Mouse (Mus musculus): Measurements from ENCODE around the gene Avil. TPM values are rescaled to one million over a fixed set of nuclear protein-coding genes. Genes with fewer than 3 reads are reported as not detected.
A peak's percentile ranks its signal among the peaks of the same experiment; 100 is the strongest.

The Avil gene
- polyA plus RNA-seq, 1 experiment from 2014 or later = 0.13 TPM

GRCm38 (mm10) chr10:126972988-126973387, 27.5 kb upstream of the Avil start:
- Histone ChIP-seq H3K9me3 (ENCODE audit: low read length) (no peaks in the 10 kb centered on the region), H3K27ac (ENCODE audit: low read length) (no peak overlapping the region), H3K27me3 (replicated peaks; ENCODE audit: insufficient read depth, low read length) (no peaks in the 10 kb centered on the region), H3K36me3 (ENCODE audit: insufficient read depth, low read length) (no peaks in the 10 kb centered on the region), H3K9ac (replicated peaks; ENCODE audit: low read depth) (no peak overlapping the region), H3K4me3 (ENCODE audit: low read depth, low read length) (no peak overlapping the region), H3K4me1 (ENCODE audit: insufficient read depth, low read depth, low read length) (peaks cover 10% of the 10 kb centered on the region; the same call in 1 of the 2 replicates), H3K4me2 (replicated peaks; ENCODE audit: low read depth, low read length) (no peak overlapping the region)
- WGBS = 40% methylated on average over 7 of the region's 7 CpGs
- DNase-seq (ENCODE audit: low spot score) (no peak), ATAC-seq (no peak)
- TF ChIP-seq CTCF (IDR thresholded peaks at IDR 0.05) (no peak), EP300 (IDR thresholded peaks at IDR 0.05) (no peak)

- H3K36me3 ChIP-seq (ENCODE audit: insufficient read depth, low read length) = no peaks in the 10 kb centered on the region
- ATAC-seq (no peak), DNase-seq (ENCODE audit: low spot score) (no peak)
- H3K9me3 ChIP-seq (ENCODE audit: low read length) = no peaks in the 10 kb centered on the region
- H3K9ac ChIP-seq (replicated peaks; ENCODE audit: low read depth) = no peak overlapping the region
- H3K4me2 ChIP-seq (replicated peaks; ENCODE audit: low read depth, low read length) = no peak overlapping the region
- WGBS = 72% methylated on average over 6 of the region's 6 CpGs
- no peak overlapping the region for H3K4me3 ChIP-seq (ENCODE audit: low read depth, low read length)
- no peak for TF ChIP-seq EP300 (IDR thresholded peaks at IDR 0.05)
- no peak for TF ChIP-seq CTCF (IDR thresholded peaks at IDR 0.05)
- H3K27me3 ChIP-seq (replicated peaks; ENCODE audit: insufficient read depth, low read length) = no peaks in the 10 kb centered on the region
- H3K27ac ChIP-seq (ENCODE audit: low read length) = no peak overlapping the region
- H3K4me1 ChIP-seq (ENCODE audit: insufficient read depth, low read depth, low read length) = peaks cover 10% of the 10 kb centered on the region; the same call in 1 of the 2 replicates
Measured at GRCm38 (mm10) chr10:126975706-126976105, 24.8 kb upstream of the Avil start.

- Histone ChIP-seq H3K4me3 (ENCODE audit: low read depth, low read length) (no peak overlapping the region), H3K4me2 (replicated peaks; ENCODE audit: low read depth, low read length) (no peak overlapping the region), H3K9me3 (ENCODE audit: low read length) (no peaks in the 10 kb centered on the region), H3K4me1 (ENCODE audit: insufficient read depth, low read depth, low read length) (peaks cover 11% of the 10 kb centered on the region; the same call in 1 of the 2 replicates), H3K27me3 (replicated peaks; ENCODE audit: insufficient read depth, low read length) (no peaks in the 10 kb centered on the region), H3K27ac (ENCODE audit: low read length) (no peak overlapping the region), H3K9ac (replicated peaks; ENCODE audit: low read depth) (no peak overlapping the region), H3K36me3 (ENCODE audit: insufficient read depth, low read length) (no peaks in the 10 kb centered on the region)
- ATAC-seq (no peak), DNase-seq (ENCODE audit: low spot score) (no peak)
- TF ChIP-seq CTCF (IDR thresholded peaks at IDR 0.05) (no peak), EP300 (IDR thresholded peaks at IDR 0.05) (no peak)
- WGBS = 43% methylated on average over 4 of the region's 4 CpGs
Measured at GRCm38 (mm10) chr10:126977076-126977475, 23.4 kb upstream of the Avil start.

- ATAC-seq = peak; percentile 92
- H3K4me1 ChIP-seq (ENCODE audit: insufficient read depth, low read depth, low read length) = peaks cover 17% of the 10 kb centered on the region; the same call in 1 of the 2 replicates
- H3K9ac ChIP-seq (replicated peaks; ENCODE audit: low read depth) = peak within 1 kb of the TSS; percentile 99
- H3K27me3 ChIP-seq (replicated peaks; ENCODE audit: insufficient read depth, low read length) = no peaks in the 10 kb centered on the region
- no peaks in the 10 kb centered on the region for H3K36me3 ChIP-seq (ENCODE audit: insufficient read depth, low read length)
- no peaks in the 10 kb centered on the region for H3K9me3 ChIP-seq (ENCODE audit: low read length)
- WGBS = under 1% methylated on average over 41 of the region's 56 CpGs
- H3K4me3 ChIP-seq (ENCODE audit: low read depth, low read length) = peak within 1 kb of the TSS; percentile 98
- peak within 1 kb of the TSS; percentile 80 for H3K4me2 ChIP-seq (replicated peaks; ENCODE audit: low read depth, low read length)
- peak within 1 kb of the TSS; percentile 100 for H3K27ac ChIP-seq (ENCODE audit: low read length)
- peak; percentile 54 for TF ChIP-seq CTCF (IDR thresholded peaks at IDR 0.05)
- peak; percentile 74 for TF ChIP-seq EP300 (IDR thresholded peaks at IDR 0.05)
- DNase-seq (ENCODE audit: low spot score) = peak; percentile 100
Measured at GRCm38 (mm10) chr10:126978277-126978994, 22.1 kb upstream of the Avil start, which contains the start of gene Ctdsp2. Gene Ctdsp2, plus strand, starts transcription at chr10:126978717.

- H3K36me3 ChIP-seq (ENCODE audit: insufficient read depth, low read length) = no peaks in the 10 kb centered on the region
- H3K9me3 ChIP-seq (ENCODE audit: low read length) = no peaks in the 10 kb centered on the region
- H3K27ac ChIP-seq (ENCODE audit: low read length) = peak overlapping the region; percentile 100
- DNase-seq (ENCODE audit: low spot score) (peak; percentile 77), ATAC-seq (peak; percentile 25)
- TF ChIP-seq EP300 (IDR thresholded peaks at IDR 0.05) (no peak), CTCF (IDR thresholded peaks at IDR 0.05) (no peak)
- no peaks in the 10 kb centered on the region for H3K27me3 ChIP-seq (replicated peaks; ENCODE audit: insufficient read depth, low read length)
- H3K4me3 ChIP-seq (ENCODE audit: low read depth, low read length) = peak overlapping the region; percentile 98
- peak overlapping the region; percentile 80 for H3K4me2 ChIP-seq (replicated peaks; ENCODE audit: low read depth, low read length)
- H3K9ac ChIP-seq (replicated peaks; ENCODE audit: low read depth) = peak overlapping the region; percentile 99
- peaks cover 24% of the 10 kb centered on the region for H3K4me1 ChIP-seq (ENCODE audit: insufficient read depth, low read depth, low read length)
- under 1% methylated on average over 20 of the region's 62 CpGs for WGBS
Measured at GRCm38 (mm10) chr10:126979121-126979635, 21.3 kb upstream of the Avil start.

GRCm38 (mm10) chr10:126979636-126980151, 20.8 kb upstream of the Avil start:
- DNase-seq (ENCODE audit: low spot score) = no peak
- TF ChIP-seq CTCF (IDR thresholded peaks at IDR 0.05) (no peak), EP300 (IDR thresholded peaks at IDR 0.05) (no peak)
- H3K4me1 ChIP-seq (ENCODE audit: insufficient read depth, low read depth, low read length) = peaks cover 29% of the 10 kb centered on the region

More at GRCm38 (mm10) chr10:126979636-126980151, 20.8 kb upstream of the Avil start:
- H3K9ac ChIP-seq (replicated peaks; ENCODE audit: low read depth) = peak overlapping the region; percentile 99
- peak overlapping the region; percentile 98 for H3K4me3 ChIP-seq (ENCODE audit: low read depth, low read length)
- H3K36me3 ChIP-seq (ENCODE audit: insufficient read depth, low read length) = no peaks in the 10 kb centered on the region
- peak overlapping the region; percentile 100 for H3K27ac ChIP-seq (ENCODE audit: low read length)
- no peaks in the 10 kb centered on the region for H3K27me3 ChIP-seq (replicated peaks; ENCODE audit: insufficient read depth, low read length)
- H3K4me2 ChIP-seq (replicated peaks; ENCODE audit: low read depth, low read length) = peak overlapping the region; percentile 80
- 0% methylated on average over 29 of the region's 57 CpGs for WGBS
- no peak for ATAC-seq
- no peaks in the 10 kb centered on the region for H3K9me3 ChIP-seq (ENCODE audit: low read length)

Data from lung, postnatal 0 days (tissue).